Mouse (Mus musculus) liver, embryonic 14.5 days (tissue): ENCODE data around the gene Gm10135. TPM values are rescaled to one million over a fixed set of nuclear protein-coding genes. Genes with fewer than 3 reads are reported as not detected.
"Not testable (repeated sequence)": the region's sequence is repeated elsewhere in the genome, so short reads cannot be mapped to it uniquely, and the experiment has no call there.

Experiments
- ATAC-seq: fragments of 200-750 bp; cut with Nextera tagmentation; 2 replicates; pipeline ENCODE4 v1.8.0; 2017; ENCODE audit warnings: moderate number of reproducible peaks, mild to moderate bottlenecking, moderate library complexity; ENCODE audit not compliant: insufficient read depth
- DNase-seq, 3 experiments: peaks; one replicate each; pipeline ENCODE4 v3.0.0-alpha.2; 2012 to 2013; ENCODE audit warnings: low read depth in 3 of 3, low spot score in 3 of 3
- H3K27ac ChIP-seq: fragments of 300-500 bp; sonication (generic); 2 replicates; pipeline ENCODE4 v1.5.1; 2014; ENCODE audit warnings: moderate library complexity, mild to moderate bottlenecking, control low read depth, inconsistent platforms
- H3K27me3 ChIP-seq: fragments of 300-500 bp; sonication (generic); 2 replicates; pipeline ENCODE4 v1.6.1; 2014; ENCODE audit warnings: mild to moderate bottlenecking, low read length, moderate library complexity; ENCODE audit not compliant: control insufficient read depth, insufficient read depth
- H3K36me3 ChIP-seq: fragments of 300-500 bp; sonication (generic); replicated peaks from 2 replicates; pipeline ENCODE4 v1.6.1; 2014; ENCODE audit warnings: low read depth; ENCODE audit not compliant: control insufficient read depth, insufficient read depth
- H3K4me1 ChIP-seq, 2 experiments: fragments of 200-500 bp in 1 of 2; fragments of 300-500 bp in 1 of 2; sonication (generic) in 1 of 2; replicated peaks; 2 replicates each; pipeline ENCODE4 v1.6.1; 2012 to 2014; ENCODE audit warnings: antibody characterized with exemption in 1 of 2, inconsistent platforms in 1 of 2, low read length in 1 of 2; ENCODE audit not compliant: control insufficient read depth in 2 of 2, insufficient read depth in 2 of 2
- H3K4me2 ChIP-seq: fragments of 300-500 bp; sonication (generic); 2 replicates; pipeline ENCODE4 v1.6.1; 2014; ENCODE audit warnings: low read depth, mild to moderate bottlenecking, control low read depth, moderate library complexity
- H3K4me3 ChIP-seq, 2 experiments: fragments of 200-500 bp in 1 of 2; fragments of 300-500 bp in 1 of 2; sonication (generic) in 1 of 2; 2 replicates each; pipeline ENCODE4 v1.5.1; 2012 to 2014; ENCODE audit warnings: low read depth in 2 of 2, low read length in 2 of 2, mild to moderate bottlenecking in 2 of 2, control low read depth in 1 of 2, inconsistent platforms in 1 of 2, moderate library complexity in 1 of 2; ENCODE audit not compliant: insufficient read depth in 1 of 2
- H3K9ac ChIP-seq: fragments of 300-500 bp; sonication (generic); replicated peaks from 2 replicates; pipeline ENCODE4 v1.6.1; 2014; ENCODE audit warnings: mild to moderate bottlenecking, control low read depth, moderate library complexity
- H3K9me3 ChIP-seq: fragments of 300-500 bp; sonication (generic); 2 replicates; pipeline ENCODE4 v1.6.1; 2016; ENCODE audit warnings: low read length, mixed read lengths; ENCODE audit not compliant: control insufficient read depth
- CTCF ChIP-seq: IDR thresholded peaks from 2 replicates; pipeline ENCODE4 v1.5.1; 2016; ENCODE audit warnings: antibody characterized with exemption, low read depth, control low read depth
- EP300 ChIP-seq: IDR thresholded peaks from 2 replicates; pipeline ENCODE4 v1.6.1; 2016; ENCODE audit warnings: antibody characterized with exemption, low read depth
- WGBS: fragments of 180-500 bp; shearing (Covaris S2); extraction: QIAGEN DNeasy Blood & Tissue Kit; methylation state at CpG from one replicate; pipeline ENCODE4 v1.1.7; 2014; ENCODE audit not compliant: insufficient replicate concordance; 5-methylcytosine and 5-hydroxymethylcytosine counted together
- polyA plus RNA-seq, 2 experiments: library from polyadenylated mRNA; depleted of rRNA in 1 of 2; stranded (reverse) in 1 of 2; unstranded in 1 of 2; fragments of >200 nt; fragmentation: Nextera tagmentation in 1 of 2; extraction: Ambion mirVana in 1 of 2; gene quantifications; 2 replicates each; pipeline versions ENCODE4 v1.2.1 to v1.2.3; 2012 to 2014

Gm10135 gene
- not detected in 2 replicates for polyA plus RNA-seq (2012; rRNA removed)
- not detected in 2 replicates for polyA plus RNA-seq (2014; fragmentation: Nextera tagmentation; extraction: Ambion mirVana)

DNA sequence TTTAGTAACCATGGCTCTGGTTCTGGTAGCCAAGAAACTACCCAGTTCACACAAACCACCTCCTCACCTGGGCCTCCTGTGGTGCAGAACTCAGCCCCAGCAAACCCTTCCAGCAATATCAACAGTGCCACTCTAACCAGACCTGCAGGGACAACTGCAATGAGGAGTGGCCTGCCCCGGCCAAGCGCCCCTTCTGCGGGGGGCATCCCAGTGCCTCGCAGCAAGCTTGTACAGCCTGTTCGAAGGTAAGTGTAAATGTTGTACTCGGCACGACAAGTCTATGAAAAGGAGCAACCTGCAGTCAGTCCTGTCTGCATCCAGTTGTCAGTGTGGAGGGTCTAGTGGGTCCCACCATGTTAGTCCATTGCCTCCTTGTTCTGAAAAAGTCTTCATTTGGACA, at the start of gene Gm10135:
Gm10135 (minus strand) TSS at position 101 of the 400 bp plus-strand sequence.
- Histone ChIP-seq H3K9ac (no peak within 1 kb of the TSS), H3K27ac (no peak within 1 kb of the TSS), H3K4me2 (no peak within 1 kb of the TSS), H3K9me3 (no peaks in the 10 kb centered on the region), H3K27me3 (no peaks in the 10 kb centered on the region), H3K36me3 (no peaks in the 10 kb centered on the region), H3K4me1 (no peaks in the 10 kb centered on the region), H3K4me3 (no peak within 1 kb of the TSS)
- 82% methylated on average over 7 of the region's 7 CpGs for WGBS
- ATAC-seq: no peak
- TF ChIP-seq EP300: no peak
- no peak for TF ChIP-seq CTCF
- no peak for DNase-seq

DNA sequence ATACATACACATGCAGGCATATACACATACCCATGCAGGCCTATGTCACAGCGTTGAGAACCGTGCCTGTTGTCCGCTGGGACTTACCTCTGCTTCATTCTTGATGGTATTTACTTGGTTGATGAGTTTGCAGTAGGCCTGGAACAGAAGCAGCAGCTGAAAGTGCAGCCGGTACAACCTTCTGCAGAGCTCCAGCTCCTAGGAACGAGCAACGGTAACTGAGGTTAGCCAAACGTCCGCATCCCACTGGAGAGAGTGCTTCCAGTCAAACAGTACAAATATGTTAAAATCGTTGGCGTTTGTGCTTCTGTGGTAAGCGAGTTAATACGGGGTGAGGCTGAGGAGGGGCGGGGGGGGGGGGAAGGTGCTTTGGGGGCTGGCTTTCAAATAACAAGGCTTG, 49.3 kb upstream of the Gm10135 start:
- DNase-seq (no peak), ATAC-seq (no peak)
- TF ChIP-seq EP300: no peak
- TF ChIP-seq CTCF: no peak
- Histone ChIP-seq H3K4me3 (no peak overlapping the region), H3K27ac (no peak overlapping the region), H3K36me3 (peaks cover 31% of the 10 kb centered on the region), H3K9me3 (no peaks in the 10 kb centered on the region), H3K27me3 (no peaks in the 10 kb centered on the region), H3K9ac (no peak overlapping the region), H3K4me1 (peaks cover 0 to 7% of the 10 kb centered on the region in 2 experiments; a peak in 1 of 4 replicates), H3K4me2 (no peak overlapping the region)
- 91% methylated on average over 13 of the region's 13 CpGs for WGBS

DNA sequence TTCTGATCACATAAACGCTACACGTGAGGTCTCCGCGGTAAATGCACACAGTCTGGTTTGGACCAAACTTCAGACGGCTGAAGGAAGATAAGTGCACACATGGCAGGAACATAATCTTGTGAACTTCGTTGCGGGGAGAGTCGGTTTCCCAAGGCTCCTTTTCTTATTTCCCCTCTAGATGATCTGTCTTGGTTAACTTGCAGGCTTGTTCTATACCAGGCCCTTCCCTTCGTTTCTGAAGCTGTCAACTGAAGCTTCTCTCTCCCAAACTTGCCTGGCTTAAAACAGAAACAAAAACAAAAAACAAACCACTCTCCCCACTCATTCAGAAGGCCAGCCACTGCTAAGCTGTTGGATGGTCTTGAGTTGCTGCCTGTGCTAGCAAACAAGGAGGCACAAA, 40.2 kb upstream of the Gm10135 start:
- Histone ChIP-seq H3K27ac (no peak overlapping the region), H3K4me2 (no peak overlapping the region), H3K4me3 (no peak overlapping the region), H3K9me3 (no peaks in the 10 kb centered on the region), H3K4me1 (no peaks in the 10 kb centered on the region), H3K27me3 (peaks cover 25% of the 10 kb centered on the region), H3K36me3 (no peaks in the 10 kb centered on the region), H3K9ac (no peak overlapping the region)
- ATAC-seq (no peak), DNase-seq (no peak)
- 39% methylated on average over 9 of the region's 9 CpGs for WGBS
- TF ChIP-seq EP300 (no peak), CTCF (no peak)

DNA sequence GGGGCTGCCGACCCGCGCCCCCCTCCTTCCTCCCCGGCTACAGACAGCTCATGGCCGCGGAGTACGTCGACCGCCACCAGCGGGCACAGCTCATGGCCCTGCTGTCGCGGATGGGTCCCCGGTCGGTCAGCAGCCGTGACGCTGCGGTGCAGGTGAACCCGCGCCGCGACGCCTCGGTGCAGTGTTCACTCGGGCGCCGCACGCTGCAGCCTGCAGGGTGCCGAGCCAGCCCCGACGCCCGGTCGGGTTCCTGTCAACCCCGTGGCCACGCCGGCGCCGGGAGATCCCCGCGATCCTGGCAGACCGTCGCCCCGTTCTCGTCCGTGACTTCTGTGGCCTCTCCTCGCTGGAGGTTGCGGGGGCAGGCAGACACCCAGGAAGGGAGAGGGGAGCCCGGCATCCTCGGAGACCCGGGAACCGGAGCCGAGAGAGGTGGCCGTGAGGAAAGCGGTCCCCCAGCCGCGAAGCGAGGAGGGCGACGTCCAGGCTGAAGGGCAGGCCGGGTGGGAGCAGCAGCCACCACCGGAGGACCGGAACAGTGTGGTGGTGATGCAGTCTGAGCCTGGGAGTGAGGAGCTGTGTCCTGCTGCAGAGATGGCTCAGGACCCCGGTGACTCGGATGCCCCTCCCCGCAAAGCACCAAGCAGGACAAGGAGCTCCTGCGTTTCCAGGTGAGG, 39.2 kb upstream of the Gm10135 start:
- H3K36me3 ChIP-seq, H3K9me3 ChIP-seq, ATAC-seq, H3K4me1 ChIP-seq, H3K27ac ChIP-seq, DNase-seq, H3K9ac ChIP-seq: not testable (repeated sequence)
- WGBS: 5% methylated on average over 49 of the region's 65 CpGs
- Histone ChIP-seq H3K4me3 (peak overlapping the region in 1 of 2 experiments; percentile 8; a peak in 1 of 4 replicates), H3K27me3 (peaks cover 25% of the 10 kb centered on the region), H3K4me2 (peak overlapping the region; percentile 29)

DNA sequence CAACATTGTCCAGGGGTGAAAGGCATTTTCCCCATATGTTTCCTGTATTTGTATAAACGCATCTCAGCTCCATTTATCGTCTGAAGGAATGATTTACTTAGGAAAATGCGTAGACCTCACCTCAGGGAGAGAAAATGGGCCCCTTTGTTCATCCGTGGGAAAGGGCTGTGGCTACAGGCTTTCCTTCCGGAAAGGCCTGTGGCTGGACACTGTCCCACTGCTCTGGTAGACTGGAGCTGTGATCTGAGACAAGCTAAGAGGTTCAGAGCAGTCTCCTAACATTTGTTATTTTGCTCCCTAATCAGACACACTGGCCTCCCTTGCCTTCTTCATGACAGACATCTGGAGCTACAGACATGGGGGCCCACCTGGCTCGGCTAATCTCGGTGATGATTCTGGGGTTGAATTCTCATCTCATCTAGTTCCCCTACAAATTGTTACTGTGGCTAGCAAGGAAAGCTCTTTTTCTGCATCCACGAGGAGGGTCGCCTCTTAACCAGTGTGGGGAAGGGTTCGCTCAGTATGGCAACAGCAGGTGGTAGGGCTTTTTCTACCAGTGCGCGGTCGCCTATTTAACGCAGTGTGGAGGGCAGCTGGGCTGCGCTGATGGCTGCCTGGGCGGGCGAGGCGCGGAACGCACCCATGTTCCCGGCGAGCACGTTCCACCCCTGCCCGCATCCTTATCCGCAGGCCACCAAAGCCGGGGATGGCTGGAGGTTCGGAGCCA, 38.5 kb upstream of the Gm10135 start:
- not testable (repeated sequence) for ATAC-seq, H3K9ac ChIP-seq, H3K4me3 ChIP-seq, DNase-seq, H3K9me3 ChIP-seq, H3K27ac ChIP-seq, H3K4me1 ChIP-seq, H3K4me2 ChIP-seq, H3K36me3 ChIP-seq
- H3K27me3 ChIP-seq: peaks cover 26% of the 10 kb centered on the region
- 17% methylated on average over 20 of the region's 27 CpGs for WGBS

DNA sequence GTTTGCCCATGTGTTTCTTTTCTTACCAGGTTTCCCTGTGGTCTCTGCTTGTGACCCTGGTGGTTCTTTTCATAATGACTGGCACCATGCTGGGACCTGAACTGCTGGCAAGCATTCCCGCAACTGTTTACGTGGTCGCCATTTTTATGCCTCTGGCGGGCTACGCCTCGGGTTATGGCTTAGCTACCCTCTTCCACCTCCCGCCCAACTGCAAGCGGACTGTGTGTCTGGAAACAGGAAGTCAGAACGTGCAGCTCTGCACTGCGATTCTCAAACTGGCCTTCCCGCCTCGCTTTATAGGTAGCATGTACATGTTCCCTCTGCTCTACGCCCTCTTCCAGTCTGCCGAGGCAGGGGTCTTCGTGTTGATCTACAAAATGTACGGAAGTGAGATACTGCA, 37.3 kb upstream of the Gm10135 start:
- not testable (repeated sequence) for H3K36me3 ChIP-seq, H3K4me1 ChIP-seq, H3K4me2 ChIP-seq, H3K9ac ChIP-seq, ATAC-seq, H3K27ac ChIP-seq, DNase-seq, H3K9me3 ChIP-seq, H3K4me3 ChIP-seq
- peaks cover 39% of the 10 kb centered on the region for H3K27me3 ChIP-seq
- 65% methylated on average over 15 of the region's 16 CpGs for WGBS
